19 mouse cellular contexts compared by ENCODE assay signal in the genomic region with DNA sequence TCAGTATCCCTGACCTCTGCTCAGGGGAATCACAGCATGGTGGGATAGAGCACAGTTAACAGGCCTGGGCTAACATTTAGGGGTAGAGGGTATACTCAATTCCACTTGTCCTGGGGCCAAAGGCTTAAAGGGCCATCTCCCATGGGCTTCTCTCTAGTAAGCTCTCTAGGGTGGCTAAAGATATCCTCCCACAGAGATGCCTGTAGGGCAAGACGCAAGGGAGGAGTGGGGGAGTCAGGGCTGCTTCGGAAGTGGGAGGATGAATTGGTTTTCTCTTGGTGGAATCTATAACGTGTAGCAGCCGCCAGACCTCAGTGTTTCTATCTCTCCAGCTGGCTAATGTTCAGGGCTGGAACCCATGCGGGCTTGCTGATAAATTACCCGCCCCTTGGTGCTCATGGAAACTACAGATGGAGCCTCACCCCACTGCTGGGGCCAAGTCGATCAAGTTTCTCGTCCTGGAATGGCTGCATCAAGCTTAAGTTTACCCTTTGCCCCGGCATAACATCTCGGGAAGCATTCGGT.
DNase-seq lines count a peak whose midpoint lies in the region; ATAC-seq and TF ChIP-seq lines count a peak whose summit lies in the region.
"Had no signal": no experiment of that assay in that cellular context is flagged by ENCODE, and none has a peak within 500 bp of the region (broad histone marks: within the 10 kb centered on the region; RNA-seq: fewer than 3 reads in every experiment).

No protein-coding gene starts in this region.

- H3K4me2 ChIP-seq in hindbrain, embryonic 15.5 days, result no peak overlapping the region
- H3K4me2 ChIP-seq in hindbrain, embryonic 11.5 days (replicated peaks; ENCODE audit: low read depth, low read length), result no peak overlapping the region
- no peak overlapping the region for H3K4me2 ChIP-seq in neural tube, embryonic 14.5 days (ENCODE audit: low read depth, low read length)
- H3K4me2 ChIP-seq: embryonic facial prominence, embryonic 13.5 days; forebrain, embryonic 13.5 days; heart, embryonic 15.5 days; liver, embryonic 11.5 days had no signal

- H3K36me3 ChIP-seq in hindbrain, embryonic 15.5 days, result no peaks in the 10 kb centered on the region
- H3K36me3 ChIP-seq in hindbrain, embryonic 11.5 days (ENCODE audit: control insufficient read depth, insufficient read depth, low read length), result no peaks in the 10 kb centered on the region
- H3K36me3 ChIP-seq in kidney, adult 2 months (ENCODE audit: control insufficient read depth, insufficient read depth, low read length), result no peaks in the 10 kb centered on the region
- H3K36me3 ChIP-seq in limb, embryonic 10.5 days, result no peaks in the 10 kb centered on the region
- no peaks in the 10 kb centered on the region for H3K36me3 ChIP-seq in neural tube, embryonic 14.5 days (ENCODE audit: control insufficient read depth, insufficient read depth, low read length)
- H3K36me3 ChIP-seq: embryonic facial prominence, embryonic 13.5 days; heart, embryonic 15.5 days had no signal

- H3K9ac ChIP-seq in hindbrain, embryonic 15.5 days, result no peak overlapping the region
- no peak overlapping the region for H3K9ac ChIP-seq in hindbrain, embryonic 11.5 days (ENCODE audit: low read depth, low read length)
- no peak overlapping the region for H3K9ac ChIP-seq in neural tube, embryonic 14.5 days (replicated peaks; ENCODE audit: low read depth, low read length)
- H3K9ac ChIP-seq: embryonic facial prominence, embryonic 13.5 days; forebrain, embryonic 13.5 days; heart, embryonic 15.5 days; liver, postnatal 0 days had no signal

- TF ChIP-seq CTCF in kidney, adult 2 months (conservative IDR thresholded peaks at IDR 0.05; ENCODE audit: insufficient read depth, insufficient read length, low read depth, low read length), result no peak

- peak overlapping the region; percentile 55; the same call in 1 of the 2 replicates for H3K27ac ChIP-seq in hindbrain, embryonic 15.5 days (replicated peaks)
- H3K27ac ChIP-seq in hindbrain, embryonic 11.5 days (ENCODE audit: low read depth, low read length), result no peak overlapping the region
- no peak overlapping the region for H3K27ac ChIP-seq in kidney, adult 2 months (ENCODE audit: insufficient read depth, low read depth, low read length)
- H3K27ac ChIP-seq in limb, embryonic 10.5 days, result peak overlapping the region; percentile 10; the same call in 1 of the 2 replicates
- no peak overlapping the region for H3K27ac ChIP-seq in neural tube, embryonic 14.5 days (ENCODE audit: low read depth, low read length)
- H3K27ac ChIP-seq: embryonic facial prominence, embryonic 13.5 days; forebrain, embryonic 13.5 days; gastrocnemius, adult 2 months; heart, embryonic 15.5 days; macrophage had no signal

- 0 out of 2 replicates have a peak, but pooled peaks have one; percentile 46 for ATAC-seq in hindbrain, embryonic 15.5 days (ENCODE audit: low FRiP score, low read depth)
- ATAC-seq in hindbrain, embryonic 11.5 days (ENCODE audit: low FRiP score), result no peak
- peak; percentile 24; the same call in 1 of the 2 replicates for ATAC-seq in neural tube, embryonic 14.5 days (ENCODE audit: low read depth)
- ATAC-seq: forebrain, embryonic 13.5 days; liver, postnatal 0 days; lung, postnatal 0 days had no signal

- DNase-seq in hindbrain, embryonic 11.5 days (ENCODE audit: low spot score), result no peak
- peak; percentile 60 to 67 for DNase-seq in kidney, postnatal 4 days
- no peak for DNase-seq in kidney, adult 2 months
- DNase-seq in limb, embryonic 10.5 days (ENCODE audit: low spot score), result no peak
- no peak for DNase-seq in cerebellum, adult 9-10 months
- DNase-seq: adrenal gland, adult 2 months; cerebellum, adult 11 months; cerebellum, postnatal 10 days; gastrocnemius, adult 2 months; heart, postnatal 36 days; liver, postnatal 0 days had no signal

- 46% methylated on average over 11 of the region's 11 CpGs for WGBS in hindbrain, embryonic 15.5 days
- 59% methylated on average over 11 of the region's 11 CpGs for WGBS in hindbrain, embryonic 11.5 days
- WGBS in kidney, adult 2 months, result 17% methylated on average over 11 of the region's 11 CpGs
- WGBS in limb, embryonic 10.5 days, result 68% methylated on average over 11 of the region's 11 CpGs
- 44% methylated on average over 11 of the region's 11 CpGs for WGBS in neural tube, embryonic 14.5 days

- 0 out of 2 replicates have a peak, but pooled peaks cover 6% of the 10 kb centered on the region for H3K27me3 ChIP-seq in hindbrain, embryonic 15.5 days
- no peaks in the 10 kb centered on the region for H3K27me3 ChIP-seq in hindbrain, embryonic 11.5 days (ENCODE audit: control insufficient read depth, insufficient read depth, low read length)
- H3K27me3 ChIP-seq in kidney, adult 2 months (replicated peaks; ENCODE audit: control insufficient read depth, insufficient read depth, low read length), result no peaks in the 10 kb centered on the region
- H3K27me3 ChIP-seq in limb, embryonic 10.5 days (ENCODE audit: low read depth, poor library complexity, severe bottlenecking), result peaks cover 19% of the 10 kb centered on the region
- H3K27me3 ChIP-seq in neural tube, embryonic 14.5 days (ENCODE audit: control insufficient read depth, insufficient read depth, low read length), result no peaks in the 10 kb centered on the region
- H3K27me3 ChIP-seq: heart, embryonic 15.5 days had no signal

- no peaks in the 10 kb centered on the region for H3K9me3 ChIP-seq in hindbrain, embryonic 15.5 days
- no peaks in the 10 kb centered on the region for H3K9me3 ChIP-seq in hindbrain, embryonic 11.5 days (ENCODE audit: control insufficient read depth, low read length)
- H3K9me3 ChIP-seq in limb, embryonic 10.5 days (replicated peaks), result no peaks in the 10 kb centered on the region
- no peaks in the 10 kb centered on the region for H3K9me3 ChIP-seq in neural tube, embryonic 14.5 days (ENCODE audit: control insufficient read depth, low read length)
- H3K9me3 ChIP-seq: embryonic facial prominence, embryonic 13.5 days; forebrain, embryonic 13.5 days; heart, embryonic 15.5 days had no signal

- peaks cover 28% of the 10 kb centered on the region for H3K4me1 ChIP-seq in hindbrain, embryonic 15.5 days (replicated peaks)
- 0 out of 2 replicates have a peak, but pooled peaks cover 3% of the 10 kb centered on the region for H3K4me1 ChIP-seq in hindbrain, embryonic 11.5 days (replicated peaks; ENCODE audit: control insufficient read depth, insufficient read depth, low read length)
- no peaks in the 10 kb centered on the region for H3K4me1 ChIP-seq in kidney, adult 2 months (ENCODE audit: control insufficient read depth, insufficient read depth, low read length)
- peaks cover 73% of the 10 kb centered on the region for H3K4me1 ChIP-seq in limb, embryonic 10.5 days
- H3K4me1 ChIP-seq in neural tube, embryonic 14.5 days (ENCODE audit: control insufficient read depth, insufficient read depth, low read length), result peaks cover 20% of the 10 kb centered on the region
- H3K4me1 ChIP-seq: heart, embryonic 15.5 days had no signal

- TF ChIP-seq POLR2A in kidney, adult 2 months (IDR thresholded peaks at IDR 0.05; ENCODE audit: low read depth, low read length), result no peak

- H3K4me3 ChIP-seq in hindbrain, embryonic 15.5 days, result no peak overlapping the region
- H3K4me3 ChIP-seq in hindbrain, embryonic 11.5 days (ENCODE audit: low read depth, low read length), result no peak overlapping the region
- H3K4me3 ChIP-seq in kidney, adult 2 months (ENCODE audit: insufficient read depth, low read depth, low read length), result no peak overlapping the region
- no peak overlapping the region for H3K4me3 ChIP-seq in limb, embryonic 10.5 days
- H3K4me3 ChIP-seq in neural tube, embryonic 14.5 days (ENCODE audit: low read depth, low read length), result no peak overlapping the region
- H3K4me3 ChIP-seq: embryonic facial prominence, embryonic 13.5 days; forebrain, embryonic 13.5 days; gastrocnemius, adult 2 months; heart, embryonic 15.5 days had no signal

Comparison
In these comparisons a context has a peak if more than half of its experiments do, and no peak if none do; other contexts are left out.
1. H3K27ac ChIP-seq: peak in hindbrain, embryonic 15.5 days (single experiment) and limb, embryonic 10.5 days (single experiment); none in hindbrain, embryonic 11.5 days (single experiment), kidney, adult 2 months (single experiment) and neural tube, embryonic 14.5 days (single experiment).
2. DNase-seq: peak in kidney, postnatal 4 days (2 of 2); none in hindbrain, embryonic 11.5 days (single experiment), kidney, adult 2 months (single experiment), limb, embryonic 10.5 days (single experiment) and cerebellum, adult 9-10 months (single experiment).